Mouse (Mus musculus): ENCODE results near the gene Pafah1b2. TPM values are rescaled to one million over a fixed set of nuclear protein-coding genes. Genes with fewer than 3 reads are reported as not detected.

Gene Pafah1b2
- total RNA-seq, 2 experiments from 2014 or later = 216 to 221 TPM

GRCm38 (mm10) chr9:45943628-45944505, 68.6 kb downstream of the Pafah1b2 start:
- no peak for DNase-seq (ENCODE audit: low spot score in 2 of 2)

- no peak for DNase-seq (ENCODE audit: low spot score in 2 of 2)
Measured at GRCm38 (mm10) chr9:45942916-45943315, 69.6 kb downstream of the Pafah1b2 start.

GRCm38 (mm10) chr9:45942464-45942863, 70.0 kb downstream of the Pafah1b2 start:
- no peak for DNase-seq (ENCODE audit: low spot score in 2 of 2)

- no peak for DNase-seq (ENCODE audit: low spot score in 2 of 2)
Measured at GRCm38 (mm10) chr9:45941329-45941888, 71.1 kb downstream of the Pafah1b2 start.

- no peak for DNase-seq (ENCODE audit: low spot score in 2 of 2)
Measured at GRCm38 (mm10) chr9:45939794-45940193, 72.7 kb downstream of the Pafah1b2 start.

- DNase-seq (ENCODE audit: low spot score in 2 of 2) = no peak
Measured at GRCm38 (mm10) chr9:45938952-45939637, 73.4 kb downstream of the Pafah1b2 start.

GRCm38 (mm10) chr9:45938088-45938487, 74.4 kb downstream of the Pafah1b2 start:
- no peak for DNase-seq (ENCODE audit: low spot score in 2 of 2)

- DNase-seq (ENCODE audit: low spot score in 2 of 2) = peak; percentile 38 to 43
Measured at GRCm38 (mm10) chr9:45936883-45937282, 75.6 kb downstream of the Pafah1b2 start.

GRCm38 (mm10) chr9:45935628-45936210, 76.8 kb downstream of the Pafah1b2 start, which contains the start of gene Tagln:
Gene Tagln (minus strand): TSS chr9:45936058.
- DNase-seq (ENCODE audit: low spot score in 2 of 2) = no peak

- peak in 1 of 2 experiments; percentile 42 for DNase-seq (ENCODE audit: low spot score in 2 of 2)
Measured at GRCm38 (mm10) chr9:45932571-45933415, 79.7 kb downstream of the Pafah1b2 start.

GRCm38 (mm10) chr9:45931958-45932357, 80.5 kb downstream of the Pafah1b2 start:
- DNase-seq (ENCODE audit: low spot score in 2 of 2) = no peak

- DNase-seq (ENCODE audit: low spot score in 2 of 2) = no peak
Measured at GRCm38 (mm10) chr9:45929285-45929684, 83.2 kb downstream of the Pafah1b2 start.

GRCm38 (mm10) chr9:45919895-45920294, 92.6 kb downstream of the Pafah1b2 start:
- no peak for DNase-seq (ENCODE audit: low spot score in 2 of 2)

GRCm38 (mm10) chr9:45917041-45917934, 95.2 kb downstream of the Pafah1b2 start:
- peak; percentile 24 to 37 for DNase-seq (ENCODE audit: low spot score in 2 of 2)

- no peak for DNase-seq (ENCODE audit: low spot score in 2 of 2)
Measured at GRCm38 (mm10) chr9:45915659-45916058, 96.8 kb downstream of the Pafah1b2 start.

Measured in left cerebral cortex, adult 18-20 months (tissue).